Comparison of ENCODE assay signal across 15 mouse cellular contexts in genomic region chr10:28232273-28233167, GRCm38 (mm10).
DNase-seq lines count a peak whose midpoint lies in the region; ATAC-seq and TF ChIP-seq lines count a peak whose summit lies in the region.
"Had no signal": no experiment of that assay in that cellular context is flagged by ENCODE, and none has a peak within 500 bp of the region (broad histone marks: within the 10 kb centered on the region; RNA-seq: fewer than 3 reads in every experiment).

No protein-coding gene starts in this region.

- H3K27ac ChIP-seq in forebrain, postnatal 0 days (ENCODE audit: low read depth, low read length), result no peak overlapping the region
- H3K27ac ChIP-seq in neural tube, embryonic 12.5 days, result no peak overlapping the region
- H3K27ac ChIP-seq: liver, embryonic 12.5 days; stomach, embryonic 15.5 days had no signal

- no peaks in the 10 kb centered on the region for H3K27me3 ChIP-seq in forebrain, postnatal 0 days (ENCODE audit: insufficient read depth, low read length)
- no peaks in the 10 kb centered on the region for H3K27me3 ChIP-seq in neural tube, embryonic 12.5 days (replicated peaks)
- H3K27me3 ChIP-seq: liver, embryonic 12.5 days; megakaryocyte, embryonic 14.5 days; stomach, embryonic 15.5 days had no signal

- peak; percentile 3 to 16 for DNase-seq in heart, postnatal 14 days
- DNase-seq in heart, postnatal 4 days, result no peak
- DNase-seq in ZHBTc4 (ENCODE audit: low read depth, low spot score), result peak; percentile 84
- DNase-seq in forebrain, postnatal 0 days, result no peak
- no peak for DNase-seq in ovary, postnatal 14 days (ENCODE audit: low spot score)
- no peak for DNase-seq in cerebellum, adult 8-10 months
- DNase-seq: cerebellum, adult 2 months; kidney, adult 11 months had no signal

- intact Hi-C loops in heart, postnatal 14 days (cut with DNase I), result no loop called here

- ATAC-seq in forebrain, postnatal 0 days, result peak; percentile 40; the same call in 1 of the 2 replicates
- peak; percentile 58 for ATAC-seq in neural tube, embryonic 12.5 days (ENCODE audit: low FRiP score, low read depth)
- no peak for ATAC-seq in megakaryocyte-erythroid progenitor cell, adult 5-6 weeks (replicated peaks; ENCODE audit: low FRiP score, low TSS enrichment, poor library complexity, severe bottlenecking)
- ATAC-seq: CD4-positive, CD25-positive, alpha-beta regulatory T cell, adult 4 months; liver, embryonic 12.5 days had no signal

- WGBS in forebrain, postnatal 0 days, result 28% methylated on average over 4 of the region's 4 CpGs
- 36% methylated on average over 4 of the region's 4 CpGs for WGBS in neural tube, embryonic 12.5 days

- no peaks in the 10 kb centered on the region for H3K36me3 ChIP-seq in forebrain, postnatal 0 days (ENCODE audit: insufficient read depth)
- H3K36me3 ChIP-seq in neural tube, embryonic 12.5 days, result no peaks in the 10 kb centered on the region
- H3K36me3 ChIP-seq: liver, embryonic 12.5 days; stomach, embryonic 15.5 days had no signal

- no peak for TF ChIP-seq CTCF in forebrain, postnatal 0 days (IDR thresholded peaks at IDR 0.05; ENCODE audit: low read depth)

- H3K9ac ChIP-seq in forebrain, postnatal 0 days, result no peak overlapping the region
- no peak overlapping the region for H3K9ac ChIP-seq in neural tube, embryonic 12.5 days
- H3K9ac ChIP-seq: liver, embryonic 12.5 days; stomach, embryonic 15.5 days had no signal

- no peak overlapping the region for H3K4me2 ChIP-seq in forebrain, postnatal 0 days (ENCODE audit: low read depth)
- no peak overlapping the region for H3K4me2 ChIP-seq in neural tube, embryonic 12.5 days (replicated peaks)
- H3K4me2 ChIP-seq: heart, embryonic 11.5 days; liver, embryonic 12.5 days; stomach, embryonic 15.5 days had no signal

- no peak overlapping the region for H3K4me3 ChIP-seq in forebrain, postnatal 0 days (ENCODE audit: low read depth, low read length)
- no peak overlapping the region for H3K4me3 ChIP-seq in neural tube, embryonic 12.5 days
- H3K4me3 ChIP-seq: liver, embryonic 12.5 days; megakaryocyte, embryonic 14.5 days; stomach, embryonic 15.5 days had no signal

- no peaks in the 10 kb centered on the region for H3K4me1 ChIP-seq in forebrain, postnatal 0 days (ENCODE audit: insufficient read depth)
- no peaks in the 10 kb centered on the region for H3K4me1 ChIP-seq in neural tube, embryonic 12.5 days
- H3K4me1 ChIP-seq: liver, embryonic 12.5 days; megakaryocyte, embryonic 14.5 days; stomach, embryonic 15.5 days had no signal

- H3K9me3 ChIP-seq in forebrain, postnatal 0 days (ENCODE audit: low read length), result no peaks in the 10 kb centered on the region
- H3K9me3 ChIP-seq in neural tube, embryonic 12.5 days, result no peaks in the 10 kb centered on the region
- H3K9me3 ChIP-seq: liver, embryonic 12.5 days; megakaryocyte, embryonic 14.5 days; stomach, embryonic 15.5 days had no signal

Comparison
In these comparisons a context has a peak if more than half of its experiments do, and no peak if none do; other contexts are left out.
1. DNase-seq: peak in heart, postnatal 14 days (2 of 2) and ZHBTc4 (single experiment); none in heart, postnatal 4 days (single experiment), forebrain, postnatal 0 days (single experiment), ovary, postnatal 14 days (single experiment) and cerebellum, adult 8-10 months (single experiment).